Mouse (Mus musculus) limb, embryonic 15.5 days (tissue): Measurements from ENCODE around the gene Zfp266. TPM values are rescaled to one million over a fixed set of nuclear protein-coding genes. Genes with fewer than 3 reads are reported as not detected.
"Not testable (repeated sequence)": the region's sequence is repeated elsewhere in the genome, so short reads cannot be mapped to it uniquely, and the experiment has no call there.

ENCODE experiments used
- ATAC-seq: fragments of 200-750 bp; cut with Nextera tagmentation; 2 replicates; pipeline ENCODE4 v1.8.0; 2017; ENCODE audit warnings: low read depth, moderate TSS enrichment; ENCODE audit not compliant: insufficient number of reproducible peaks, low FRiP score, low TSS enrichment
- H3K27ac ChIP-seq: fragments of 300-500 bp; sonication (generic); 2 replicates; pipeline ENCODE4 v1.5.1; 2015; ENCODE audit warnings: moderate library complexity, mild to moderate bottlenecking, inconsistent platforms
- H3K27me3 ChIP-seq: fragments of 300-500 bp; sonication (generic); 2 replicates; pipeline ENCODE4 v1.6.1; 2015; ENCODE audit warnings: inconsistent platforms
- H3K36me3 ChIP-seq: fragments of 300-500 bp; sonication (generic); 2 replicates; pipeline ENCODE4 v1.6.1; 2015; ENCODE audit warnings: inconsistent platforms
- H3K4me1 ChIP-seq: fragments of 300-500 bp; sonication (generic); 2 replicates; pipeline ENCODE4 v1.6.1; 2015; ENCODE audit warnings: inconsistent platforms
- H3K4me2 ChIP-seq: fragments of 300-500 bp; sonication (generic); 2 replicates; pipeline ENCODE4 v1.6.1; 2015; ENCODE audit warnings: mild to moderate bottlenecking, inconsistent platforms
- H3K4me3 ChIP-seq: fragments of 300-500 bp; sonication (generic); 2 replicates; pipeline ENCODE4 v1.5.1; 2015; ENCODE audit warnings: mild to moderate bottlenecking, inconsistent platforms
- H3K9ac ChIP-seq: fragments of 300-500 bp; sonication (generic); 2 replicates; pipeline ENCODE4 v1.6.1; 2015; ENCODE audit warnings: inconsistent platforms
- H3K9me3 ChIP-seq: fragments of 300-500 bp; sonication (generic); 2 replicates; pipeline ENCODE4 v1.6.1; 2016; ENCODE audit warnings: inconsistent platforms
- WGBS: fragments of 180-500 bp; shearing (Covaris S2); methylation state at CpG from one replicate; pipeline ENCODE4 v1.1.7; 2015; 5-methylcytosine and 5-hydroxymethylcytosine counted together
- polyA plus RNA-seq: library from polyadenylated mRNA; unstranded; fragments of >200 nt; fragmentation: Nextera tagmentation; extraction: Ambion mirVana; gene quantifications from 2 replicates; pipeline ENCODE4 v1.2.1, GENCODE M21; 2015

Gene Zfp266
- polyA plus RNA-seq: 93.6 and 110 TPM in 2 replicates

GRCm38 (mm10) chr9:20521306-20521957 is at the start of gene Zfp266:
Gene Zfp266, minus strand, starts transcription at chr9:20521417.
- H3K36me3 ChIP-seq: peaks cover 15% of the 10 kb centered on the region
- H3K4me1 ChIP-seq: peaks cover 16% of the 10 kb centered on the region
- H3K9me3 ChIP-seq: no peaks in the 10 kb centered on the region
- H3K9ac ChIP-seq: peak within 1 kb of the TSS; percentile 99
- peak within 1 kb of the TSS; percentile 55 for H3K4me2 ChIP-seq
- peak; percentile 88 for ATAC-seq
- peak within 1 kb of the TSS; percentile 100 for H3K27ac ChIP-seq
- H3K4me3 ChIP-seq: peak within 1 kb of the TSS; percentile 80
- no peaks in the 10 kb centered on the region for H3K27me3 ChIP-seq
- under 1% methylated on average over 46 of the region's 46 CpGs for WGBS

- H3K36me3 ChIP-seq, ATAC-seq, H3K9me3 ChIP-seq, H3K9ac ChIP-seq, H3K4me3 ChIP-seq, H3K4me2 ChIP-seq, H3K4me1 ChIP-seq, H3K27me3 ChIP-seq, H3K27ac ChIP-seq: not testable (repeated sequence)
- 68% methylated on average over 3 of the region's 3 CpGs for WGBS
Observed at GRCm38 (mm10) chr9:20565326-20566030, 44.3 kb upstream of the Zfp266 start.

- Histone ChIP-seq H3K36me3 (no peaks in the 10 kb centered on the region), H3K4me3 (no peak overlapping the region), H3K27me3 (no peaks in the 10 kb centered on the region), H3K9me3 (no peaks in the 10 kb centered on the region; the same call in 1 of the 2 replicates), H3K27ac (no peak overlapping the region), H3K9ac (no peak overlapping the region), H3K4me1 (no peaks in the 10 kb centered on the region), H3K4me2 (no peak overlapping the region)
- no peak for ATAC-seq
- 79% methylated on average over 5 of the region's 5 CpGs for WGBS
Observed at GRCm38 (mm10) chr9:20562177-20562576, 41.0 kb upstream of the Zfp266 start.

GRCm38 (mm10) chr9:20552698-20553097 is 31.5 kb upstream of the Zfp266 start:
- no peaks in the 10 kb centered on the region for H3K9me3 ChIP-seq
- no peak for ATAC-seq
- WGBS: 62% methylated on average over 1 of the region's 1 CpGs

GRCm38 (mm10) chr9:20551781-20552275 is 30.6 kb upstream of the Zfp266 start:
- no peak overlapping the region for H3K27ac ChIP-seq
- no peaks in the 10 kb centered on the region for H3K4me1 ChIP-seq
- H3K36me3 ChIP-seq: no peaks in the 10 kb centered on the region
- no peak overlapping the region for H3K9ac ChIP-seq
- no peaks in the 10 kb centered on the region for H3K9me3 ChIP-seq
- ATAC-seq: no peak
- H3K4me2 ChIP-seq: no peak overlapping the region
- 0 out of 2 replicates have a peak, but pooled peaks cover 2% of the 10 kb centered on the region for H3K27me3 ChIP-seq
- 55% methylated on average over 5 of the region's 5 CpGs for WGBS
- H3K4me3 ChIP-seq: no peak overlapping the region

More at GRCm38 (mm10) chr9:20552698-20553097, 31.5 kb upstream of the Zfp266 start:
- Histone ChIP-seq H3K27ac (no peak overlapping the region), H3K4me3 (no peak overlapping the region), H3K36me3 (no peaks in the 10 kb centered on the region), H3K27me3 (no peaks in the 10 kb centered on the region), H3K4me1 (no peaks in the 10 kb centered on the region), H3K4me2 (no peak overlapping the region), H3K9ac (no peak overlapping the region)

GRCm38 (mm10) chr9:20545151-20545550 is 23.9 kb upstream of the Zfp266 start:
- no peaks in the 10 kb centered on the region for H3K36me3 ChIP-seq
- peak overlapping the region; percentile 93 for H3K27ac ChIP-seq
- H3K4me1 ChIP-seq: peaks cover 10% of the 10 kb centered on the region; the same call in 1 of the 2 replicates
- WGBS: 26% methylated on average over 8 of the region's 8 CpGs
- H3K4me3 ChIP-seq: peak overlapping the region; percentile 46
- H3K9ac ChIP-seq: no peak overlapping the region
- ATAC-seq: no peak
- H3K9me3 ChIP-seq: no peaks in the 10 kb centered on the region
- 0 out of 2 replicates have a peak, but pooled peaks cover 3% of the 10 kb centered on the region for H3K27me3 ChIP-seq
- peak overlapping the region; percentile 63 for H3K4me2 ChIP-seq

- peak overlapping the region; percentile 63 for H3K4me2 ChIP-seq
- peaks cover 10% of the 10 kb centered on the region; the same call in 1 of the 2 replicates for H3K4me1 ChIP-seq
- ATAC-seq: peak; percentile 89
- no peaks in the 10 kb centered on the region for H3K36me3 ChIP-seq
- no peaks in the 10 kb centered on the region for H3K9me3 ChIP-seq
- H3K9ac ChIP-seq: 0 out of 2 replicates have a peak overlapping the region, but pooled peaks have one; percentile 15
- peak overlapping the region; percentile 93 for H3K27ac ChIP-seq
- 2% methylated on average over 43 of the region's 43 CpGs for WGBS
- peak overlapping the region; percentile 46 for H3K4me3 ChIP-seq
- 0 out of 2 replicates have a peak, but pooled peaks cover 3% of the 10 kb centered on the region for H3K27me3 ChIP-seq
Observed at GRCm38 (mm10) chr9:20544070-20544821, 23.0 kb upstream of the Zfp266 start.

GRCm38 (mm10) chr9:20543496-20543895 is 22.3 kb upstream of the Zfp266 start:
- Histone ChIP-seq H3K36me3 (no peaks in the 10 kb centered on the region), H3K9ac (no peak overlapping the region), H3K9me3 (no peaks in the 10 kb centered on the region), H3K4me3 (0 out of 2 replicates have a peak overlapping the region, but pooled peaks have one; percentile 46), H3K27ac (peak overlapping the region; percentile 93), H3K4me2 (no peak overlapping the region), H3K4me1 (peaks cover 10% of the 10 kb centered on the region; the same call in 1 of the 2 replicates), H3K27me3 (0 out of 2 replicates have a peak, but pooled peaks cover 3% of the 10 kb centered on the region)
- ATAC-seq: no peak
- WGBS: 34% methylated on average over 6 of the region's 6 CpGs

GRCm38 (mm10) chr9:20536598-20536997 is 15.4 kb upstream of the Zfp266 start:
- H3K4me2 ChIP-seq: no peak overlapping the region
- no peaks in the 10 kb centered on the region for H3K4me1 ChIP-seq
- H3K4me3 ChIP-seq: no peak overlapping the region
- no peak for ATAC-seq
- 0 out of 2 replicates have a peak, but pooled peaks cover 4% of the 10 kb centered on the region for H3K27me3 ChIP-seq
- no peaks in the 10 kb centered on the region for H3K9me3 ChIP-seq
- H3K27ac ChIP-seq: no peak overlapping the region
- no peaks in the 10 kb centered on the region for H3K36me3 ChIP-seq
- no peak overlapping the region for H3K9ac ChIP-seq
- WGBS: 80% methylated on average over 2 of the region's 2 CpGs

- 0 out of 2 replicates have a peak, but pooled peaks cover 4% of the 10 kb centered on the region for H3K27me3 ChIP-seq
- no peak overlapping the region for H3K9ac ChIP-seq
- 77% methylated on average over 8 of the region's 8 CpGs for WGBS
- ATAC-seq: no peak
- H3K4me3 ChIP-seq: no peak overlapping the region
- H3K27ac ChIP-seq: no peak overlapping the region
- H3K36me3 ChIP-seq: no peaks in the 10 kb centered on the region
- no peaks in the 10 kb centered on the region for H3K4me1 ChIP-seq
- H3K4me2 ChIP-seq: no peak overlapping the region
- no peaks in the 10 kb centered on the region for H3K9me3 ChIP-seq
Observed at GRCm38 (mm10) chr9:20534326-20534926, 13.2 kb upstream of the Zfp266 start.
